Mouse (Mus musculus): Measurements from ENCODE around the gene Samm50. TPM values are rescaled to one million over a fixed set of nuclear protein-coding genes. Genes with fewer than 3 reads are reported as not detected.

Samm50 gene
- polyA plus RNA-seq, 1 experiment: 120 TPM

DNA sequence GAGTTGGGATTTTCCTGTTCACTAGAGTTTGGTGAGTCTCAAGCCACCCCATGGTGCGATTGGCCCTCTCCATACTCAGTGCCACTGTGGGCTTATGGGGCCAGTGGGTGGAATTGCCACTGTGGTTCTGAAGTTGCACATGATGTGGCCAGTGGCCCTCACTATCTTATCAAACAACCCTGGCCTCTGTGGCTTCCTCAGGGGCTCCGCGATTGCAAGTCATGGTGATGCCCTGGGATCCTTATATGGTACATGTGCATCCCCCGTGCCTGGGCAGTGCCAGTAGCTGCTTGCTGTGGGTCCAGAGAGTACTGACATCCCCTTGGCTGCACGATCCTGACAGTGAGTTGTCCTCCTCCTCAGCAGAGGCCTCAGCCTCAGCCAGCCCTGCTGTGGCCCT is 64.8 kb downstream of the Samm50 start:
- Histone ChIP-seq H3K27ac (ENCODE audit: insufficient read depth, low read length) (no peak overlapping the region), H3K9ac (ENCODE audit: low read depth, poor library complexity, severe bottlenecking) (no peak overlapping the region), H3K27me3 (ENCODE audit: control insufficient read depth, insufficient read depth, low read length, poor library complexity, severe bottlenecking) (no peaks in the 10 kb centered on the region), H3K9me3 (replicated peaks; ENCODE audit: control insufficient read depth, insufficient read depth, low read length, poor library complexity, severe bottlenecking) (no peaks in the 10 kb centered on the region), H3K36me3 (ENCODE audit: control insufficient read depth, insufficient read depth, low read length, poor library complexity, severe bottlenecking) (no peaks in the 10 kb centered on the region), H3K4me1 (ENCODE audit: control insufficient read depth, insufficient read depth, low read length) (peaks cover 2% of the 10 kb centered on the region), H3K4me3 (ENCODE audit: low read depth, low read length) (no peak overlapping the region)
- TF ChIP-seq CTCF (IDR thresholded peaks at IDR 0.05; ENCODE audit: low read depth, low read length): no peak
- no peak for TF ChIP-seq EP300 (IDR thresholded peaks at IDR 0.05; ENCODE audit: insufficient read depth, low read depth, low read length)
- no peak for TF ChIP-seq POLR2A (IDR thresholded peaks at IDR 0.05; ENCODE audit: insufficient read depth, low read length)

GRCm38 (mm10) chr15:84258602-84259355 is 66.7 kb downstream of the Samm50 start:
- Histone ChIP-seq H3K4me3 (ENCODE audit: low read depth, low read length) (no peak overlapping the region), H3K4me1 (ENCODE audit: control insufficient read depth, insufficient read depth, low read length) (peaks cover 2% of the 10 kb centered on the region), H3K27ac (ENCODE audit: insufficient read depth, low read length) (no peak overlapping the region), H3K36me3 (ENCODE audit: control insufficient read depth, insufficient read depth, low read length, poor library complexity, severe bottlenecking) (no peaks in the 10 kb centered on the region), H3K27me3 (ENCODE audit: control insufficient read depth, insufficient read depth, low read length, poor library complexity, severe bottlenecking) (no peaks in the 10 kb centered on the region), H3K9ac (ENCODE audit: low read depth, poor library complexity, severe bottlenecking) (no peak overlapping the region), H3K9me3 (replicated peaks; ENCODE audit: control insufficient read depth, insufficient read depth, low read length, poor library complexity, severe bottlenecking) (no peaks in the 10 kb centered on the region)
- no peak for TF ChIP-seq POLR2A (IDR thresholded peaks at IDR 0.05; ENCODE audit: insufficient read depth, low read length)
- TF ChIP-seq EP300 (IDR thresholded peaks at IDR 0.05; ENCODE audit: insufficient read depth, low read depth, low read length): no peak
- no peak for TF ChIP-seq CTCF (IDR thresholded peaks at IDR 0.05; ENCODE audit: low read depth, low read length)

DNA sequence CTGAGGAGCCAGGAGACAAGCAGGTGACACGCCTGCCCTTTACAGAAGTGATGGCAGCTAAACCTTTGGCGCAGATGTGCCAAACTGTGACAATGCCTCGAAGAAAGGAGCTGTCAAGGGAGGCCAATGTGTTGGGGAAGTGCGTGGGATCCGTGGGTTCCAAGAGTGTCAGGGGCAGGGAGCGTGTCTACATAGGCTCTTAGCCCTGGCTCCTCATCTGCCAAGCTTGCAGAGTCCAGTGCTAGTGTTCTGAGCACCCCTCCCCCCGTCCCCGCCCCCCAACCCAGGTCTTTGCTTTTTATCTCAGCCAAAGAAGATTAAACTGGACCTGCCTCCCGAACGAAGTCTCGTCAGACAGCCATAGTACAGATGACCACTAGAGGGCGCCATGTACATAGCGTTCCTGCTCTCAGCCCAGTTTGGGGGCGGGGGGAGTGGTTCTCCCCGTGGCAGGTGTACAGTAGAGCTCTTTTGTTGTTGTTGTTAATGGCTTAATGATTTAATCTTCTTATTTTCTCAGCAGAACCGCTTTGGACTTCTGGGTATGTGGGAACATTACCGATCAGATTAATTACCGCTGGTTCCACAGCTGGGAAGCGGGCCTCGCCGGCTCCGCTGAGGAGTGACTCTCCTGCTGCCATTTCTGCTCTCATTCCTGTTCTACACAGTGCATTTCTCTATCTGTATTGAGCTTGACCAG is 68.2 kb downstream of the Samm50 start:
- no peaks in the 10 kb centered on the region for H3K36me3 ChIP-seq (ENCODE audit: control insufficient read depth, insufficient read depth, low read length, poor library complexity, severe bottlenecking)
- TF ChIP-seq POLR2A (IDR thresholded peaks at IDR 0.05; ENCODE audit: insufficient read depth, low read length): no peak
- TF ChIP-seq CTCF (IDR thresholded peaks at IDR 0.05; ENCODE audit: low read depth, low read length): peak; percentile 94
- H3K27me3 ChIP-seq (ENCODE audit: control insufficient read depth, insufficient read depth, low read length, poor library complexity, severe bottlenecking): no peaks in the 10 kb centered on the region
- peaks cover 2% of the 10 kb centered on the region for H3K4me1 ChIP-seq (ENCODE audit: control insufficient read depth, insufficient read depth, low read length)
- H3K27ac ChIP-seq (ENCODE audit: insufficient read depth, low read length): no peak overlapping the region
- H3K4me3 ChIP-seq (ENCODE audit: low read depth, low read length): no peak overlapping the region
- no peaks in the 10 kb centered on the region for H3K9me3 ChIP-seq (replicated peaks; ENCODE audit: control insufficient read depth, insufficient read depth, low read length, poor library complexity, severe bottlenecking)
- H3K9ac ChIP-seq (ENCODE audit: low read depth, poor library complexity, severe bottlenecking): no peak overlapping the region

GRCm38 (mm10) chr15:84262630-84263029 is 70.6 kb downstream of the Samm50 start:
- no peak overlapping the region for H3K27ac ChIP-seq (ENCODE audit: insufficient read depth, low read length)
- no peak overlapping the region for H3K9ac ChIP-seq (ENCODE audit: low read depth, poor library complexity, severe bottlenecking)
- TF ChIP-seq POLR2A (IDR thresholded peaks at IDR 0.05; ENCODE audit: insufficient read depth, low read length) (no peak), EP300 (IDR thresholded peaks at IDR 0.05; ENCODE audit: insufficient read depth, low read depth, low read length) (no peak), CTCF (IDR thresholded peaks at IDR 0.05; ENCODE audit: low read depth, low read length) (no peak)
- no peaks in the 10 kb centered on the region for H3K9me3 ChIP-seq (replicated peaks; ENCODE audit: control insufficient read depth, insufficient read depth, low read length, poor library complexity, severe bottlenecking)
- no peaks in the 10 kb centered on the region for H3K27me3 ChIP-seq (ENCODE audit: control insufficient read depth, insufficient read depth, low read length, poor library complexity, severe bottlenecking)
- H3K4me1 ChIP-seq (ENCODE audit: control insufficient read depth, insufficient read depth, low read length): peaks cover 2% of the 10 kb centered on the region
- H3K4me3 ChIP-seq (ENCODE audit: low read depth, low read length): no peak overlapping the region
- H3K36me3 ChIP-seq (ENCODE audit: control insufficient read depth, insufficient read depth, low read length, poor library complexity, severe bottlenecking): no peaks in the 10 kb centered on the region

GRCm38 (mm10) chr15:84263573-84263972 is 71.5 kb downstream of the Samm50 start:
- TF ChIP-seq CTCF (IDR thresholded peaks at IDR 0.05; ENCODE audit: low read depth, low read length) (no peak), POLR2A (IDR thresholded peaks at IDR 0.05; ENCODE audit: insufficient read depth, low read length) (no peak), EP300 (IDR thresholded peaks at IDR 0.05; ENCODE audit: insufficient read depth, low read depth, low read length) (no peak)
- Histone ChIP-seq H3K4me3 (ENCODE audit: low read depth, low read length) (no peak overlapping the region), H3K9ac (ENCODE audit: low read depth, poor library complexity, severe bottlenecking) (no peak overlapping the region), H3K27me3 (ENCODE audit: control insufficient read depth, insufficient read depth, low read length, poor library complexity, severe bottlenecking) (no peaks in the 10 kb centered on the region), H3K27ac (ENCODE audit: insufficient read depth, low read length) (no peak overlapping the region), H3K9me3 (replicated peaks; ENCODE audit: control insufficient read depth, insufficient read depth, low read length, poor library complexity, severe bottlenecking) (no peaks in the 10 kb centered on the region), H3K36me3 (ENCODE audit: control insufficient read depth, insufficient read depth, low read length, poor library complexity, severe bottlenecking) (no peaks in the 10 kb centered on the region), H3K4me1 (ENCODE audit: control insufficient read depth, insufficient read depth, low read length) (peaks cover 2% of the 10 kb centered on the region)

DNA sequence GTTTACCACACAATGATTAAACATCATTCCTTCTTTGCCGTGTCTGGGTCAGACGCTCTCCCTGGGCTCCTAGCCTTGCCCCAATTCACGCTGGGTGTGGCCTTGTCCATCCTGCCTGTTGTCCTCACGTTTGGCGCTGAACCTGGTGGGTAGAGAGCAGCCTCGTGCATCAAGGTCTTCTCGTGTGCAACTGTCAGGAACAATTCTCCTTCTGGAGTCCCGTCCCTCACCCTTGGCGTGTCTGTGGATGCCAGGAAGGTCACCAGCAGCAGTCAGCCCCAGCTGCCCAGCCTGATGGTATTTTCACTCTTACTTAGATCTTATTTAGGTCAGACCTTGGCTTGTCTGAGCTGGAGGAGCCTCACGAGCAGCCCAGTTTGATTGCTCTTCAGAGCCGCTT is 73.1 kb downstream of the Samm50 start:
- no peak overlapping the region for H3K9ac ChIP-seq (ENCODE audit: low read depth, poor library complexity, severe bottlenecking)
- H3K36me3 ChIP-seq (ENCODE audit: control insufficient read depth, insufficient read depth, low read length, poor library complexity, severe bottlenecking): no peaks in the 10 kb centered on the region
- no peaks in the 10 kb centered on the region for H3K9me3 ChIP-seq (replicated peaks; ENCODE audit: control insufficient read depth, insufficient read depth, low read length, poor library complexity, severe bottlenecking)
- no peaks in the 10 kb centered on the region for H3K4me1 ChIP-seq (ENCODE audit: control insufficient read depth, insufficient read depth, low read length)
- no peak overlapping the region for H3K4me3 ChIP-seq (ENCODE audit: low read depth, low read length)
- H3K27ac ChIP-seq (ENCODE audit: insufficient read depth, low read length): no peak overlapping the region
- TF ChIP-seq CTCF (IDR thresholded peaks at IDR 0.05; ENCODE audit: low read depth, low read length) (no peak), POLR2A (IDR thresholded peaks at IDR 0.05; ENCODE audit: insufficient read depth, low read length) (no peak), EP300 (IDR thresholded peaks at IDR 0.05; ENCODE audit: insufficient read depth, low read depth, low read length) (no peak)
- H3K27me3 ChIP-seq (ENCODE audit: control insufficient read depth, insufficient read depth, low read length, poor library complexity, severe bottlenecking): no peaks in the 10 kb centered on the region

Data from ES-Bruce4 (cell line).